Mouse (Mus musculus): ENCODE measurements around the gene Mpv17l2. TPM values are rescaled to one million over a fixed set of nuclear protein-coding genes. Genes with fewer than 3 reads are reported as not detected.
A peak's percentile ranks its signal among the peaks of the same experiment; 100 is the strongest.

The Mpv17l2 gene
- total RNA-seq, 2 experiments from 2014 or later: 6.4 to 9.6 TPM

GRCm38 (mm10) chr8:70791975-70792691, 31.4 kb upstream of the Mpv17l2 start:
- peak; percentile 50 for ATAC-seq (replicated peaks; ENCODE audit: low FRiP score, poor library complexity, severe bottlenecking)

DNA sequence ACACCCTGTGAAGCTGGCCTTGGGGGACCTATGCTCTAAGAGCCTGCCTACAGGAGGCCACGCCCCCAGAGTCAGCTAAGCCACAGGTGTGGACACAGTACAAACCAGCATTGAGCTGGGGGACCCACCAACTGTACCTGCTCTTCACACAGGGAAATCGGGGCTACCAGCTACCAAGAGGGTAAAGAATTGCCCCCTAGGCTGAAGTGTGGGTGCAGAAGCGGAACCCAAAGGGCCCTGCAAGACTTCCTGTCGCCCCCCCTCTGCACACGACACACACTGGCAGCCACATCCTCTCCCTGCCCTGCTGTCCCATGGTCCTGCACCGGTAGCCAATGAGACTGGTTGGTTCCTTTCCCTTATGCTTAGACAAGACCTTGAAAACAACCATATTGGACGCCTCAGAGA, 30.6 kb upstream of the Mpv17l2 start:
- 0 out of 2 replicates have a peak, but pooled peaks have one; percentile 18 for ATAC-seq (replicated peaks; ENCODE audit: low FRiP score, poor library complexity, severe bottlenecking)

DNA sequence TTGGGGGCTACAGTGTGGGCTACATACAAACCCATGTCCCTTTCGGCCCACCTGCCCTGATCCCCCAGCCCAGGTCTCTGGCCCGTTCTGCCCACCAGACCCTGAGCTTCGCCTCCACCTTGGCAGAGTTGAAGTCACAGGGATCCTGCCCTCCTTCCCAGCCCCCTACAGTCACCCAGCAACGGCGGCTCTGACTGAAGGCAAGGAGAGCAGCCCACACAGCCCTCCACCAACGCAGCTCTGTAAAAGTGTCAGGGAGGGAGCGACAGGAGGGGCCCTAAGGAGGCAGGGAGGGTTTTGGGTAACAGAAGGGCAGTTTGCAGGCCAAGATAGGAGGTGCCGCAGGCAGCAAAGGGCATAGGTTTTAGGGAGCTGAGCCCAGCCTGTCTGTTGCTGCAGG, 30.1 kb upstream of the Mpv17l2 start:
- no peak for ATAC-seq (replicated peaks; ENCODE audit: low FRiP score, poor library complexity, severe bottlenecking)

GRCm38 (mm10) chr8:70789046-70789445, 28.3 kb upstream of the Mpv17l2 start:
- no peak for ATAC-seq (replicated peaks; ENCODE audit: low FRiP score, poor library complexity, severe bottlenecking)

DNA sequence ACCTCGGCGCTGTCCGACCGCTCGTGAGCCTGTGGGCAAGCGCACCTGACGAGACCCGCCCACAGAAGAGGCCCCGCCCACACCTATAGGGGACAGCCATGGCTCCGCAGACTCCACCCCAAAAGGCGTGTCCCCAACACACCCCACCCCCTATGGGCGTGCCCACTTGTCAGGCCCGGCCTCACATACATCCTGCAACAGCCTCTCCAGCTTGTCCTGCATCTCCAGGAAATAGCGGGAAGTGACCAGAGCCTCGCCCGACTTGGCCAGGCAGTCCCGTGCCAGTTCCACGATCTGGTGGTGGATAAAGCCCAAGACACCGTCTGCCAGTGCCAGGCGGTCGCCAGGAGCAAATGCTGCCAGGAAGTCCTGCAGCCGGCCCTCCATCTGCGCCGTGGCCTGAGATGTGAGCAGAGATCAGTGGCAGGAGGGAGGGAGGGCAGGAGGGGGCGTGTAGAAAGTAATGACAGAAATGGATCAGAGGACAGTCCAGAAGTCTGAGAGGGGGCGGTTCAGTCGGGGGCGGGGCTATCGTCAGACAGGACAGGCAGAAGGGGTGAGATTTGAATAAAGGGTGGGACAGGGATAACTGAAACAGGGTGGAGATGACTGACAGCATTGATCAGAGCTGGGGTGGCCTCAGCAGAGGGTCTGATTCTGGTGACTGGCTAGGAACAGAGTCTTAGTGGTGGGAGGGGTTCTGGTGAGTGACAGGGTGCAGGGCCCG, 27.4 kb upstream of the Mpv17l2 start:
- ATAC-seq (replicated peaks; ENCODE audit: low FRiP score, poor library complexity, severe bottlenecking): no peak

DNA sequence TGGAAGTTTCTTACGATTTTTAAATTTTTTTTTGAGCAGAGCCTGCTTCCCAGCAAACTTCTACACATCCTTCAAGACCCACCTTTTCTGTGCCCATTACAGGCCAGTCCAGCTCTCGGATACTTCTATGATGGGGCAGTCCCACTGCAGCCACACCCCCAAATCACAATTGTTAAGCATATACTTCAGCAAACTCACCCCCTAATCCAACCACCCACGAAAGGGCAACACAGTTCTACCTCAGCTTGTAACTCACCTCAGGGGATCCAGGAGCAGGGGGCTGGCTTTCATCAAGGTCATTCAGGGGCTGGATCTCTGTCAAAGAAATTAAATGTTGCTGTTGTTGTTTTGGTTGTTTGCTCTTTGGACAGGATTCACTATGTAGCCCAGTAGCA, 26.3 kb upstream of the Mpv17l2 start:
- no peak for ATAC-seq (replicated peaks; ENCODE audit: low FRiP score, poor library complexity, severe bottlenecking)

- ATAC-seq (replicated peaks; ENCODE audit: low FRiP score, poor library complexity, severe bottlenecking): no peak
These were observed 25.7 kb upstream of the Mpv17l2 start for GRCm38 (mm10) chr8:70786291-70787050.

GRCm38 (mm10) chr8:70780093-70780492, 19.3 kb upstream of the Mpv17l2 start:
- no peak for ATAC-seq (replicated peaks; ENCODE audit: low FRiP score, poor library complexity, severe bottlenecking)

DNA sequence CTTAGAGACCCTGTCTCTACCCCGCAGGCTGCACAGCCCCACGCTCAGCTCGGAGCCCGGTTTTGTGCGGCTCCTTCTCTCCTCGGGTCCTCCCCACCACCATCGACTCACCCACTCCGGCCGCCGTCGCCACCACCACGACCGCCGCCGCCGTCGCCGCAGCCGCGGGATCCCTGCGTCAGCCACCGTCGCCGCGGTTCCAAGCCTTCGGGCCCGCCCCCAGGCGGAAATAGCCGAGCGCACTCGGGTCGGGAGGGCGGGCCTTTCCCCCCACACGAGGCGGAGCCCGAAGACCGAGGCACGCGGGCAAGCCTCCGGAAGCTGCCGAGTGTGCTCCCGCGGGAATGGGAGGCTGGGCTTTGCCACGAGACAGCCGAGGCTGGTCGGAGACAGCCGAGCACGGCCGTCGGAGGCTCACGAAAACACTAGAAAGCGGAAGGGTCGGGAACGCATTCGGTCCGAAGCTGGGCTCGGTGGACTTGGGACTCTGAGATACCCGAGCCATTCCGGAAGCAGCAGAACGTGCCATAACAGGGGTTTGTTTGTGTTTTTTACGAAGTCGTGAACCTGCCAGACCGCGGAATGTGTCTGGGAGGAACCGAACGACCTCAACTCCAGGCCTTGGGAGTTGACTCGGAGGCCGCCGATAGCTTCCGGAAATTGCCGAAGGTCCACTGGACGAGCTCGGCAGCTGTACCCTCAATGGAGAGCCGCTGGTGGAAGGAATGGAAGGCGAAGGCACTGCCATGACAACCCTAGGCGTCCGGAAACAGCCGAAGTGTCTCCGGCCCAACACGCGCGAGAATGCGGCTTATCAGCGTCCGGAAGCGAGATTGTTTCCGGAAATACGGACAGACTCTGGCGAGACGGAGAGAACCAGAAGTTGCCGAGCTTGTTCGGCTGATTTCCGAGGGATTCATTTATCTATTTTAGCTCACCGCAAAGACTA, 16.0 kb upstream of the Mpv17l2 start, which contains the start of gene Pik3r2:
TSS of gene Pik3r2 (minus strand) at position 218 of the 949 bp plus-strand sequence.
- peak; percentile 71 for ATAC-seq (replicated peaks; ENCODE audit: low FRiP score, poor library complexity, severe bottlenecking)

DNA sequence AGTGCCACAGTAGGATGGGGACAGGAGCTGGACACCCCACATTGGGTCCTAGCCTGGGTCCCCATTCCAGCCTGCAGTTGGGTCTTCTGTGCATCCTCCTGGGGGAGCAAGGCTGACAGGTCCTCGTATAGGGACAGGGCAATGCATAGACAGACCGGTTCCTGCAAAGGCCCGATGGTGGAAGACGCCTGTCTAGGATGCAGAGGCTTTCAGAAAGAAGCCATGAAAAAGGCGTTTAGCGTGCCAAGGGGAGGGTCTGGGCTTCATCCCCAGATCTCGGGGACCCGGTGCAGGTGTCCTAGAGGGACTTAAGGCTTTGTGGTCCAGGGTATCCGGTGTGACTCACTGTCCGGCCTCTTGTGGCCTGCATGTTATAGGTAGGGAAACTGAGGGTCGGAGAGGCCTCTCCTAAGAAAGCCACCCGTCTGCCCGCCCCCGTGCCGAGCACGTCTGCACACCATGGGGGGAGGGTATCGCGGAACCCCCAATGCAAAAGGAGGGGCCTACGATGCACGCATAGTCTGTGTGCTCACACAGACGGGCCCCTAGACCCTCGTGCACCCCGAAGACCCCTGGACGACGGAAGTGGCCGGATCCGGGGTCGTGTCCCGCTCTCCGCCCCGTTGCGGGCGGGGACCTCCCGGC, 15.2 kb upstream of the Mpv17l2 start:
- ATAC-seq (replicated peaks; ENCODE audit: low FRiP score, poor library complexity, severe bottlenecking): no peak

DNA sequence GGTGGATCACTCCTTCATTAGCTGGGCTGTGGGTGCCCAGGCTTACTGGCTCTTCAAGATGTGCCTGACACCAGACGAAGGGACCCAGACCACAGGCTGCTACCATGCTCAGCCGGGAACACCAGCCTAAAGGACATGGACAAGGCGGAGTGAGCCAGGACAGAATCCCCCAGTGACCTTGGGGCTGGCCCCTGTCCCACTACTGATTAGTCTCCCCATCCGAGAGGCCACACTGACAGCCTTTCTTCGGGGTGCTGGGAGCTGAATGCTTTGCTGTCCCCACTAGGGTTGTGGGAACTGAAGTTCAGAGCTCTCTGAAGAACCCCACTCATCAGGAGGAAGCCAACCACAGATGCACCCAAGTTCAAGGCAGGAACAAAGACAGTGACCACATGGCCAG, 14.5 kb upstream of the Mpv17l2 start:
- ATAC-seq (replicated peaks; ENCODE audit: low FRiP score, poor library complexity, severe bottlenecking): no peak

DNA sequence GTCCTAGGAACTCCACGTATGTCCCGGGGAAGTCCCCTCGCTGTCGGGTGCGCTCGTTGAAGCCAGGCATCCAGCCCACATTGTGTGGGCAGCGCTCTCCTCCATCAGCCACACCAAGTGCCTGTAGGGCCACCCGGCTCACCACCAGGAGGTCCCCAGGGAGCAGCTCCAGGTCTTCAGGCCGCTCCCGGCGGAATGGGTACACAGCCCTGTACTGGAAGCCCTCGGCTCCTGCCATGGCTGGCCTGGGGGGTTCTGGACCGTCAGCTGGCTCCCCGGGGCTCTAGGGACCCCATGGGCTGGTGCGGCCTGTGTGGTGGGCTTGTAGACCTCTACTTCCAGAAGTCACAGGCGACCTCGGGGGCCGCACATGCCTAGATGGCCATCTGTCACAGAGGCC, 14.0 kb upstream of the Mpv17l2 start:
- no peak for ATAC-seq (replicated peaks; ENCODE audit: low FRiP score, poor library complexity, severe bottlenecking)

- ATAC-seq (replicated peaks; ENCODE audit: low FRiP score, poor library complexity, severe bottlenecking): 0 out of 2 replicates have a peak, but pooled peaks have one; percentile 12
These were observed 13.1 kb upstream of the Mpv17l2 start for GRCm38 (mm10) chr8:70773833-70774232.

GRCm38 (mm10) chr8:70773410-70773809, 12.7 kb upstream of the Mpv17l2 start:
- no peak for ATAC-seq (replicated peaks; ENCODE audit: low FRiP score, poor library complexity, severe bottlenecking)

DNA sequence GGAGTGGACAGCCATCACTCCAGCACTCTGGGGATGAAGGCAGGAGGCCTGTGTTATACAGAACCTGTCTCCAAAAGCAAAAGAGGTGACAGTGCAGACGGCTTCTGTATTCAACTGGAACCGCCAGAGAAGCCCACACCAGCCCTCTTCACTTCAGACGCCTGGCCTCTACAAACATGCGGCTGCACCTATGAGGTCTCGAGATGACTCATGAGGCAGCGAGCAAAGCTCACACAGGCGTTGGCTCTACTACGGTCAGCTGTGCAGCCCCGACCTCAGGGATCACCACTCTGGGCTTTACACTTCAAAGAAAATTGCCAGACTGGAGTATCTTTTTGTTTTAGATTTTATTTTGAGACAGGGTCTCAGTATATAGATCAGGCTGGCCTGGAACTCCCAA, 12.1 kb upstream of the Mpv17l2 start:
- ATAC-seq (replicated peaks; ENCODE audit: low FRiP score, poor library complexity, severe bottlenecking): no peak

GRCm38 (mm10) chr8:70772075-70772474, 11.3 kb upstream of the Mpv17l2 start:
- no peak for ATAC-seq (replicated peaks; ENCODE audit: low FRiP score, poor library complexity, severe bottlenecking)

GRCm38 (mm10) chr8:70771217-70771616, 10.5 kb upstream of the Mpv17l2 start:
- no peak for ATAC-seq (replicated peaks; ENCODE audit: low FRiP score, poor library complexity, severe bottlenecking)

DNA sequence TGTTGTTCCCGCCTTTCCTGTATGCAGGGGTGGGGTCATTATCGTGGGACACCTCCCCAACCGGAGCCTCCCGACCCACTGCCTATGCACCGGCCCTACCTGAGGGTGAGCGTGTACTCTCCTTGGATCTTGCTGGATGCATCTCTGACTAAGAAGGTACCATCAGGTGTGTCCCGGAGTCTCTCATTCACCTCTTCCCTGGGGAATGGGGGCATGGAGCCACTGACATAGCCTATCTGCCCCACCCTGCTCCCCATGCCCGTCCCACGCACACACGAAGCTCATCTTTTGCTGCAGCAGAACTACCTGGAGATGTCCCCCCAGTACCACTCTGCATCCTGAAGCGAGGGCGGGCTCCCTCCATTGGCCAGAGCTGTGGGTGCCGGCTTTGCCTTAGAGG, 10.0 kb upstream of the Mpv17l2 start:
- no peak for ATAC-seq (replicated peaks; ENCODE audit: low FRiP score, poor library complexity, severe bottlenecking)

DNA sequence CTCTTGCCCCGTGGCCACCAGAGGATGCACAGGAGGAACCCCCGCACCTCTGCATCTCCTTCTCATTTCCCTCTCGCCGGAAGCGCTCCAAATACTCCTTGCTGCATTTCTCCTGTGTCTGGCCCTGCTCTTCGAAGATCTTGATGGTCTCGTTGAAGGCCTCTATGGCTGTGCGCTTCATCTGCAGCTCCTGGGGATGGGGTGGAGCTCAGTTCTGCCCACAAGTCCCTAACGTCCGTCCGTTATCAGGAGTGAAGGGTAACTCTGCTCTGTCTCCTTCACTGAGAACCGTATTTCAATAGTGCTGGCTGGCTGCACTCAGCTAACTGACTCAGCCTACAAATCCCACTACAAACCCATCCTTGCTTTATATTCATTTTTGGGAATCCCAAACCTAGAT, 9.1 kb upstream of the Mpv17l2 start:
- 0 out of 2 replicates have a peak, but pooled peaks have one; percentile 0 for ATAC-seq (replicated peaks; ENCODE audit: low FRiP score, poor library complexity, severe bottlenecking)

All from erythroblast, adult 5-6 weeks (primary cell).